Mouse (Mus musculus) hindbrain, embryonic 15.5 days (tissue): ENCODE measurements around the gene Nat8f6. TPM values are rescaled to one million over a fixed set of nuclear protein-coding genes. Genes with fewer than 3 reads are reported as not detected.
"Not testable (repeated sequence)": the region's sequence is repeated elsewhere in the genome, so short reads cannot be mapped to it uniquely, and the experiment has no call there.

ENCODE experiments used
- ATAC-seq: fragments of 200-750 bp; cut with Nextera tagmentation; 2 replicates; pipeline ENCODE4 v1.8.0; 2017; ENCODE audit warnings: low read depth, moderate number of reproducible peaks, moderate TSS enrichment; ENCODE audit not compliant: low FRiP score
- H3K27ac ChIP-seq: fragments of 300-500 bp; sonication (generic); replicated peaks from 2 replicates; pipeline ENCODE4 v1.5.1; 2015; ENCODE audit warnings: mild to moderate bottlenecking, inconsistent platforms
- H3K27me3 ChIP-seq: fragments of 300-500 bp; sonication (generic); 2 replicates; pipeline ENCODE4 v1.6.1; 2015; ENCODE audit warnings: control low read depth, inconsistent platforms
- H3K36me3 ChIP-seq: fragments of 300-500 bp; sonication (generic); 2 replicates; pipeline ENCODE4 v1.6.1; 2015; ENCODE audit warnings: control low read depth, inconsistent platforms
- H3K4me1 ChIP-seq: fragments of 300-500 bp; sonication (generic); replicated peaks from 2 replicates; pipeline ENCODE4 v1.6.1; 2015; ENCODE audit warnings: control low read depth, inconsistent platforms
- H3K4me2 ChIP-seq: fragments of 300-500 bp; sonication (generic); 2 replicates; pipeline ENCODE4 v1.6.1; 2015; ENCODE audit warnings: moderate library complexity, mild to moderate bottlenecking, inconsistent platforms
- H3K4me3 ChIP-seq: fragments of 300-500 bp; sonication (generic); 2 replicates; pipeline ENCODE4 v1.5.1; 2015; ENCODE audit warnings: mild to moderate bottlenecking, inconsistent platforms
- H3K9ac ChIP-seq: fragments of 300-500 bp; sonication (generic); 2 replicates; pipeline ENCODE4 v1.6.1; 2015; ENCODE audit warnings: inconsistent platforms
- H3K9me3 ChIP-seq: fragments of 300-500 bp; sonication (generic); 2 replicates; pipeline ENCODE4 v1.6.1; 2016; ENCODE audit warnings: control low read depth, inconsistent platforms
- WGBS: fragments of 180-500 bp; shearing (Covaris S2); methylation state at CpG from one replicate; pipeline ENCODE4 v1.1.7; 2015; 5-methylcytosine and 5-hydroxymethylcytosine counted together
- polyA plus RNA-seq: library from polyadenylated mRNA; unstranded; fragments of >200 nt; fragmentation: Nextera tagmentation; extraction: Ambion mirVana; gene quantifications from 2 replicates; pipeline ENCODE4 v1.2.1, GENCODE M21; 2015

Gene Nat8f6
- not detected in 2 replicates for polyA plus RNA-seq

- 91% methylated on average over 5 of the region's 5 CpGs for WGBS
- Histone ChIP-seq H3K9me3 (no peaks in the 10 kb centered on the region), H3K36me3 (no peaks in the 10 kb centered on the region), H3K27ac (no peak within 1 kb of the TSS), H3K4me3 (no peak within 1 kb of the TSS), H3K4me1 (no peaks in the 10 kb centered on the region), H3K9ac (no peak within 1 kb of the TSS), H3K4me2 (no peak within 1 kb of the TSS), H3K27me3 (no peaks in the 10 kb centered on the region)
- no peak for ATAC-seq
These were observed at the start of gene Nat8f6, which contains the start of gene Nat8f5 for GRCm38 (mm10) chr6:85820837-85821236. Nat8f6 (minus strand) TSS chr6:85820954. Nat8f5 (minus strand) TSS chr6:85820972.

GRCm38 (mm10) chr6:85869006-85869405 lies 48.3 kb upstream of the Nat8f6 start, which contains the start of gene Nat8f2:
Nat8f2 (minus strand) TSS chr6:85869158.
- H3K9me3 ChIP-seq, H3K4me1 ChIP-seq, H3K36me3 ChIP-seq, H3K4me2 ChIP-seq, ATAC-seq, H3K27me3 ChIP-seq, H3K9ac ChIP-seq, H3K4me3 ChIP-seq, H3K27ac ChIP-seq: not testable (repeated sequence)
- WGBS, result 90% methylated on average over 5 of the region's 5 CpGs

- H3K4me2 ChIP-seq, result no peak overlapping the region
- ATAC-seq, result no peak
- no peaks in the 10 kb centered on the region for H3K27me3 ChIP-seq
- no peak overlapping the region for H3K9ac ChIP-seq
- 88% methylated on average over 8 of the region's 8 CpGs for WGBS
- no peaks in the 10 kb centered on the region for H3K36me3 ChIP-seq
- H3K4me3 ChIP-seq, result no peak overlapping the region
- no peaks in the 10 kb centered on the region for H3K4me1 ChIP-seq
- H3K27ac ChIP-seq, result no peak overlapping the region
- H3K9me3 ChIP-seq, result no peaks in the 10 kb centered on the region
These were observed 47.3 kb upstream of the Nat8f6 start for GRCm38 (mm10) chr6:85867726-85868690.

GRCm38 (mm10) chr6:85866995-85867394 lies 46.2 kb upstream of the Nat8f6 start:
- not testable (repeated sequence) for H3K9ac ChIP-seq, H3K4me2 ChIP-seq, H3K27me3 ChIP-seq, H3K4me1 ChIP-seq, ATAC-seq, H3K4me3 ChIP-seq, H3K9me3 ChIP-seq, H3K27ac ChIP-seq, H3K36me3 ChIP-seq
- 53% methylated on average over 1 of the region's 1 CpGs for WGBS

GRCm38 (mm10) chr6:85866166-85866565 lies 45.4 kb upstream of the Nat8f6 start:
- ATAC-seq, H3K4me1 ChIP-seq, H3K4me3 ChIP-seq, H3K4me2 ChIP-seq, H3K36me3 ChIP-seq, H3K9ac ChIP-seq, H3K27me3 ChIP-seq, H3K27ac ChIP-seq, H3K9me3 ChIP-seq: not testable (repeated sequence)
- 88% methylated on average over 3 of the region's 3 CpGs for WGBS

GRCm38 (mm10) chr6:85864900-85865639 lies 44.3 kb upstream of the Nat8f6 start:
- WGBS, result 75% methylated on average over 6 of the region's 7 CpGs

GRCm38 (mm10) chr6:85863840-85864239 lies 43.1 kb upstream of the Nat8f6 start:
- Histone ChIP-seq H3K9ac (no peak overlapping the region), H3K4me2 (no peak overlapping the region), H3K4me3 (no peak overlapping the region), H3K4me1 (no peaks in the 10 kb centered on the region), H3K27me3 (no peaks in the 10 kb centered on the region), H3K27ac (no peak overlapping the region), H3K36me3 (no peaks in the 10 kb centered on the region), H3K9me3 (no peaks in the 10 kb centered on the region)
- WGBS, result 88% methylated on average over 2 of the region's 2 CpGs
- no peak for ATAC-seq

More at GRCm38 (mm10) chr6:85864900-85865639, 44.3 kb upstream of the Nat8f6 start:
- not testable (repeated sequence) for H3K9ac ChIP-seq, H3K27ac ChIP-seq, H3K4me2 ChIP-seq, H3K36me3 ChIP-seq, H3K4me3 ChIP-seq, H3K9me3 ChIP-seq, H3K4me1 ChIP-seq, H3K27me3 ChIP-seq
- peak; percentile 79 for ATAC-seq

GRCm38 (mm10) chr6:85863136-85863535 lies 42.4 kb upstream of the Nat8f6 start:
- H3K36me3 ChIP-seq, result no peaks in the 10 kb centered on the region
- no peaks in the 10 kb centered on the region for H3K4me1 ChIP-seq
- no peaks in the 10 kb centered on the region for H3K9me3 ChIP-seq
- H3K4me2 ChIP-seq, result no peak overlapping the region
- H3K9ac ChIP-seq, result no peak overlapping the region
- WGBS, result 82% methylated on average over 2 of the region's 2 CpGs
- H3K27ac ChIP-seq, result no peak overlapping the region
- no peaks in the 10 kb centered on the region for H3K27me3 ChIP-seq
- H3K4me3 ChIP-seq, result no peak overlapping the region
- no peak for ATAC-seq

GRCm38 (mm10) chr6:85862565-85862964 lies 41.8 kb upstream of the Nat8f6 start:
- Histone ChIP-seq H3K9ac (no peak overlapping the region), H3K27ac (no peak overlapping the region), H3K4me3 (no peak overlapping the region), H3K36me3 (no peaks in the 10 kb centered on the region), H3K27me3 (no peaks in the 10 kb centered on the region), H3K9me3 (no peaks in the 10 kb centered on the region), H3K4me1 (no peaks in the 10 kb centered on the region), H3K4me2 (no peak overlapping the region)
- 78% methylated on average over 3 of the region's 3 CpGs for WGBS
- no peak for ATAC-seq

- no peak overlapping the region for H3K9ac ChIP-seq
- no peak overlapping the region for H3K4me2 ChIP-seq
- no peak for ATAC-seq
- no peaks in the 10 kb centered on the region for H3K4me1 ChIP-seq
- H3K9me3 ChIP-seq, result no peaks in the 10 kb centered on the region
- no peaks in the 10 kb centered on the region for H3K27me3 ChIP-seq
- H3K36me3 ChIP-seq, result no peaks in the 10 kb centered on the region
- 91% methylated on average over 3 of the region's 3 CpGs for WGBS
- H3K27ac ChIP-seq, result no peak overlapping the region
- no peak overlapping the region for H3K4me3 ChIP-seq
These were observed 40.5 kb upstream of the Nat8f6 start for GRCm38 (mm10) chr6:85861247-85861646.

- 60% methylated on average over 1 of the region's 1 CpGs for WGBS
- Histone ChIP-seq H3K36me3 (no peaks in the 10 kb centered on the region), H3K4me3 (no peak overlapping the region), H3K27ac (no peak overlapping the region), H3K9me3 (no peaks in the 10 kb centered on the region), H3K9ac (no peak overlapping the region), H3K27me3 (no peaks in the 10 kb centered on the region), H3K4me2 (no peak overlapping the region), H3K4me1 (no peaks in the 10 kb centered on the region)
- ATAC-seq, result peak; percentile 96
These were observed 35.5 kb upstream of the Nat8f6 start for GRCm38 (mm10) chr6:85856194-85856678.

- Histone ChIP-seq H3K27ac (no peak overlapping the region), H3K4me2 (no peak overlapping the region), H3K27me3 (no peaks in the 10 kb centered on the region), H3K9me3 (no peaks in the 10 kb centered on the region), H3K9ac (no peak overlapping the region), H3K4me3 (no peak overlapping the region), H3K4me1 (no peaks in the 10 kb centered on the region; the same call in 1 of the 2 replicates), H3K36me3 (no peaks in the 10 kb centered on the region)
- no peak for ATAC-seq
- 80% methylated on average over 3 of the region's 3 CpGs for WGBS
These were observed 32.7 kb upstream of the Nat8f6 start for GRCm38 (mm10) chr6:85853481-85853880.
